Mouse (Mus musculus) stomach, embryonic 14.5 days (tissue): Measurements from ENCODE around the gene Arhgap19. TPM values are rescaled to one million over a fixed set of nuclear protein-coding genes. Genes with fewer than 3 reads are reported as not detected.

Experiments
- ATAC-seq: fragments of 200-750 bp; cut with Nextera tagmentation; 2 replicates; pipeline ENCODE4 v1.8.0; 2017; ENCODE audit warnings: low read depth, moderate TSS enrichment; ENCODE audit not compliant: insufficient number of reproducible peaks, insufficient read depth, low FRiP score
- H3K27ac ChIP-seq: fragments of 300-500 bp; sonication (generic); 2 replicates; pipeline ENCODE4 v1.5.1; 2014; ENCODE audit warnings: mild to moderate bottlenecking, low read length, moderate library complexity, mixed read lengths
- H3K27me3 ChIP-seq: fragments of 300-500 bp; sonication (generic); 2 replicates; pipeline ENCODE4 v1.6.1; 2014; ENCODE audit warnings: low read length, control low read depth, mixed read lengths; ENCODE audit not compliant: control insufficient read depth, insufficient read depth
- H3K36me3 ChIP-seq: fragments of 300-500 bp; sonication (generic); 2 replicates; pipeline ENCODE4 v1.6.1; 2014; ENCODE audit warnings: mild to moderate bottlenecking, control low read depth, low read length, moderate library complexity, mixed read lengths; ENCODE audit not compliant: control insufficient read depth, insufficient read depth
- H3K4me1 ChIP-seq: fragments of 300-500 bp; sonication (generic); 2 replicates; pipeline ENCODE4 v1.6.1; 2014; ENCODE audit warnings: low read length, control low read depth, mixed read lengths; ENCODE audit not compliant: control insufficient read depth, insufficient read depth
- H3K4me2 ChIP-seq: fragments of 300-500 bp; sonication (generic); replicated peaks from 2 replicates; pipeline ENCODE4 v1.6.1; 2014; ENCODE audit warnings: low read depth, low read length, control low read depth
- H3K4me3 ChIP-seq: fragments of 300-500 bp; sonication (generic); 2 replicates; pipeline ENCODE4 v1.5.1; 2014; ENCODE audit warnings: low read depth, low read length, control low read depth
- H3K9ac ChIP-seq: fragments of 300-500 bp; sonication (generic); replicated peaks from 2 replicates; pipeline ENCODE4 v1.6.1; 2014; ENCODE audit warnings: low read depth, mild to moderate bottlenecking, control low read depth, low read length, moderate library complexity, mixed read lengths
- H3K9me3 ChIP-seq: fragments of 300-500 bp; sonication (generic); 2 replicates; pipeline ENCODE4 v1.6.1; 2016; ENCODE audit warnings: low read depth, low read length, control low read depth; ENCODE audit not compliant: control insufficient read depth
- WGBS: fragments of 180-500 bp; shearing (Covaris S2); extraction: QIAGEN DNeasy Blood & Tissue Kit; methylation state at CpG from one replicate; pipeline ENCODE4 v1.1.7; 2014; 5-methylcytosine and 5-hydroxymethylcytosine counted together
- polyA plus RNA-seq: library from polyadenylated mRNA; unstranded; fragments of >200 nt; fragmentation: Nextera tagmentation; extraction: Ambion mirVana; gene quantifications from 2 replicates; pipeline ENCODE4 v1.2.1, GENCODE M21; 2014

Arhgap19 gene
- polyA plus RNA-seq, 1 experiment from 2014 or later: 25.7 TPM

- Histone ChIP-seq H3K4me2 (no peak overlapping the region), H3K27ac (no peak overlapping the region), H3K4me3 (no peak overlapping the region), H3K27me3 (no peaks in the 10 kb centered on the region), H3K9ac (no peak overlapping the region), H3K9me3 (no peaks in the 10 kb centered on the region), H3K36me3 (no peaks in the 10 kb centered on the region), H3K4me1 (no peaks in the 10 kb centered on the region)
- WGBS: 52% methylated on average over 5 of the region's 5 CpGs
- ATAC-seq: no peak
These were observed 14.6 kb upstream of the Arhgap19 start for GRCm38 (mm10) chr19:41816410-41816809.

DNA sequence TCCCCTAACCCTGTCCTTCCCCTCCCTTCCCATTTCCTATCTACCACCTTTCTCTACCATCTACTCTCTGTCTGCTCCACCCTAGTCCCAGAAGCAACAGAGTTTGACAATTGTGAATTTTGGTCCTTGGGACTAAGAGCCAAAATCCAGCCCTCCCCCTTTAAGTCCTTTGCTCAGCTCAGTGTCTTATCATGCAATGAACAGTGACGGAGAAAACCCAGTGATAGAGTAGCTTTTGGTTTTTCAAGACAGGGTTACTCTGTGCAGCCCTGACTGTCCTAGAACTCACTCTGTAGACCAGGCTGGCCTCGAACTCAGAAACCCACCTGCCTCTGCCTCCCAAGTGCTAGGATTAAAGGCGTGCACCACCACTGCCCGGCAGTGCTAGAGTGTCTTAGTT lies 11.5 kb upstream of the Arhgap19 start:
- no peaks in the 10 kb centered on the region for H3K4me1 ChIP-seq
- H3K9me3 ChIP-seq: no peaks in the 10 kb centered on the region
- no peaks in the 10 kb centered on the region for H3K36me3 ChIP-seq
- no peak for ATAC-seq
- no peak overlapping the region for H3K27ac ChIP-seq
- WGBS: 88% methylated on average over 4 of the region's 4 CpGs
- no peaks in the 10 kb centered on the region for H3K27me3 ChIP-seq
- H3K9ac ChIP-seq: no peak overlapping the region
- no peak overlapping the region for H3K4me3 ChIP-seq
- H3K4me2 ChIP-seq: no peak overlapping the region

GRCm38 (mm10) chr19:41812525-41812924 lies 10.7 kb upstream of the Arhgap19 start:
- no peak for ATAC-seq
- Histone ChIP-seq H3K4me2 (no peak overlapping the region), H3K27me3 (no peaks in the 10 kb centered on the region), H3K9me3 (no peaks in the 10 kb centered on the region), H3K4me1 (no peaks in the 10 kb centered on the region), H3K36me3 (no peaks in the 10 kb centered on the region), H3K4me3 (no peak overlapping the region), H3K9ac (no peak overlapping the region), H3K27ac (no peak overlapping the region)
- 92% methylated on average over 10 of the region's 10 CpGs for WGBS

DNA sequence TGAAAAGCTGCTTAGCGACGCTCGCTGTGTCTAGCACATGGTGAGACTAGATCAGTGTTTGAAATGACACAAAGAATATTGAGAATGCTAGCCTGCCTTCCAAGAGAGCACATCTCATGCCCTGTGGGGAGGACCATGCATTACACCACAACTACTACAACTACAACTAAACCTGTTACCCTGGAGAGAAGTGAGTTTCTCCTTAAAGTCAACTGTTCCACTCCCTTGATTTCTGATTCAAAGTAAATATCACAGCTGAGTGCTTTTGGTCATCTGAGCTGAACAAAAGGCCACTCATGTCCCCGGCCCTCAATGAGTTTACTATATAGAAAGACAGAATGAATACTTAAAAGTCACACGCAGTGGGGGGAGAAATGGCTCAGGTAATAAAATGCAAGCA lies 8.2 kb upstream of the Arhgap19 start:
- no peaks in the 10 kb centered on the region for H3K27me3 ChIP-seq
- 81% methylated on average over 5 of the region's 5 CpGs for WGBS
- no peak for ATAC-seq
- no peak overlapping the region for H3K4me3 ChIP-seq
- H3K9ac ChIP-seq: no peak overlapping the region
- no peaks in the 10 kb centered on the region for H3K9me3 ChIP-seq
- H3K4me2 ChIP-seq: no peak overlapping the region
- no peak overlapping the region for H3K27ac ChIP-seq
- no peaks in the 10 kb centered on the region for H3K4me1 ChIP-seq
- H3K36me3 ChIP-seq: no peaks in the 10 kb centered on the region

- WGBS: 84% methylated on average over 8 of the region's 8 CpGs
- Histone ChIP-seq H3K27ac (no peak overlapping the region), H3K27me3 (no peaks in the 10 kb centered on the region), H3K4me3 (no peak overlapping the region), H3K9me3 (no peaks in the 10 kb centered on the region), H3K4me1 (no peaks in the 10 kb centered on the region), H3K4me2 (no peak overlapping the region), H3K36me3 (no peaks in the 10 kb centered on the region), H3K9ac (no peak overlapping the region)
- no peak for ATAC-seq
These were observed 6.3 kb upstream of the Arhgap19 start for GRCm38 (mm10) chr19:41808104-41808634.

- Histone ChIP-seq H3K27me3 (no peaks in the 10 kb centered on the region), H3K9me3 (no peaks in the 10 kb centered on the region), H3K36me3 (no peaks in the 10 kb centered on the region), H3K4me3 (no peak overlapping the region), H3K27ac (no peak overlapping the region), H3K4me1 (no peaks in the 10 kb centered on the region), H3K9ac (no peak overlapping the region), H3K4me2 (no peak overlapping the region)
- ATAC-seq: no peak
- WGBS: 86% methylated on average over 9 of the region's 9 CpGs
These were observed 5.7 kb upstream of the Arhgap19 start for GRCm38 (mm10) chr19:41807497-41807896.

- no peaks in the 10 kb centered on the region for H3K27me3 ChIP-seq
- no peak for ATAC-seq
- WGBS: 89% methylated on average over 4 of the region's 4 CpGs
These were observed 4.0 kb upstream of the Arhgap19 start for GRCm38 (mm10) chr19:41805831-41806230.

GRCm38 (mm10) chr19:41803322-41803721 lies 1.5 kb upstream of the Arhgap19 start:
- H3K4me3 ChIP-seq: no peak overlapping the region
- no peak for ATAC-seq
- no peaks in the 10 kb centered on the region for H3K27me3 ChIP-seq
- no peak overlapping the region for H3K4me2 ChIP-seq
- H3K4me1 ChIP-seq: peaks cover 12% of the 10 kb centered on the region
- no peak overlapping the region for H3K27ac ChIP-seq
- H3K9ac ChIP-seq: no peak overlapping the region
- no peaks in the 10 kb centered on the region for H3K36me3 ChIP-seq
- 41% methylated on average over 7 of the region's 7 CpGs for WGBS
- no peaks in the 10 kb centered on the region for H3K9me3 ChIP-seq

More at GRCm38 (mm10) chr19:41805831-41806230, 4.0 kb upstream of the Arhgap19 start:
- Histone ChIP-seq H3K4me3 (no peak overlapping the region), H3K27ac (no peak overlapping the region), H3K4me1 (0 out of 2 replicates have a peak, but pooled peaks cover 2% of the 10 kb centered on the region), H3K4me2 (no peak overlapping the region), H3K36me3 (no peaks in the 10 kb centered on the region), H3K9me3 (no peaks in the 10 kb centered on the region), H3K9ac (no peak overlapping the region)
